Mouse (Mus musculus) ES-Bruce4 (cell line): ENCODE measurements at regions not wholly inside any gene's neighbourhood (a gene's known extent, or its start where the extent isn't known, plus 50 kb on each side); places are given as distances from the start of the nearest gene placed in this dataset.

Experiments
- CTCF ChIP-seq: IDR thresholded peaks from one replicate; pipeline ENCODE4 v1.8.1; 2011; ENCODE audit warnings: low read depth, low read length
- EP300 ChIP-seq: IDR thresholded peaks from 2 replicates; pipeline ENCODE4 v1.6.1; 2011; ENCODE audit warnings: low read depth, low read length; ENCODE audit not compliant: insufficient read depth
- POLR2A ChIP-seq: IDR thresholded peaks from one replicate; pipeline ENCODE4 v1.8.1; 2011; ENCODE audit warnings: low read length; ENCODE audit not compliant: insufficient read depth

DNA sequence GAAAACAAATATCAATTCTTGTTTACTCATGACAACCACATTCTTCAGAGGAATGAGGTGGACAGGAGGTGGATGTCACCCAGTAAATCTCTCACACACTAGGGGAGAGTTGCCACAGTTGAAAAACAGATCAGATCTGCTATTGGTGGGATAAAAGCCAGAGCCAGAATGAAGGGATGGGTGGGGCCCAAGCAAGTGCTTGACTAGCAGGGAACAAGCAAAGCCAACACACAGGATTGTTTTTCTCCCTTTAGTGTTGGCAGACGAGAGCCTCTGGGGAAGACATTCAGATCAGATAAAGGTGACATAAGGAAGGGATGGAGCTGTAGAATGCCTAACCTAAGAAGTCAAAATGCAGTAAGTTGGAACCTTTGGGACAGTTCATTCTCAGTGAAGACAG lies 153.5 kb upstream of the Usp24 start:
- TF ChIP-seq CTCF = no peak
- no peak for TF ChIP-seq POLR2A
- no peak for TF ChIP-seq EP300
